Mouse (Mus musculus): ENCODE data around the gene Olfr283. TPM values are rescaled to one million over a fixed set of nuclear protein-coding genes. Genes with fewer than 3 reads are reported as not detected.

Gene Olfr283
- polyA plus RNA-seq, 1 experiment from 2014 or later, result 0.08 TPM

- no peaks in the 10 kb centered on the region for H3K9me3 ChIP-seq
- H3K4me1 ChIP-seq, result no peaks in the 10 kb centered on the region
- H3K27ac ChIP-seq, result no peak overlapping the region
- WGBS, result 80% methylated on average over 1 of the region's 1 CpGs
- H3K9ac ChIP-seq, result no peak overlapping the region
- H3K4me2 ChIP-seq, result no peak overlapping the region
- no peak for ATAC-seq (ENCODE audit: low FRiP score)
- no peak overlapping the region for H3K4me3 ChIP-seq (replicated peaks)
- H3K27me3 ChIP-seq, result no peaks in the 10 kb centered on the region
- no peaks in the 10 kb centered on the region for H3K36me3 ChIP-seq (replicated peaks)
Measured at GRCm38 (mm10) chr15:98397136-98397535, 16.4 kb upstream of the Olfr283 start.

- H3K9me3 ChIP-seq, result no peaks in the 10 kb centered on the region
- no peaks in the 10 kb centered on the region for H3K36me3 ChIP-seq (replicated peaks)
- H3K9ac ChIP-seq, result no peak overlapping the region
- WGBS, result 44% methylated on average over 2 of the region's 2 CpGs
- H3K4me2 ChIP-seq, result no peak overlapping the region
- ATAC-seq (ENCODE audit: low FRiP score), result no peak
- no peak overlapping the region for H3K27ac ChIP-seq
- H3K27me3 ChIP-seq, result no peaks in the 10 kb centered on the region; the same call in 1 of the 2 replicates
- no peaks in the 10 kb centered on the region for H3K4me1 ChIP-seq
- no peak overlapping the region for H3K4me3 ChIP-seq (replicated peaks)
Measured at GRCm38 (mm10) chr15:98391903-98392187, 11.1 kb upstream of the Olfr283 start.

GRCm38 (mm10) chr15:98391081-98391902 lies 10.5 kb upstream of the Olfr283 start:
- H3K4me1 ChIP-seq, result no peaks in the 10 kb centered on the region
- no peak overlapping the region for H3K9ac ChIP-seq
- no peak for ATAC-seq (ENCODE audit: low FRiP score)
- no peaks in the 10 kb centered on the region; the same call in 1 of the 2 replicates for H3K27me3 ChIP-seq
- H3K9me3 ChIP-seq, result no peaks in the 10 kb centered on the region
- no peak overlapping the region for H3K27ac ChIP-seq
- H3K4me3 ChIP-seq (replicated peaks), result no peak overlapping the region
- no peaks in the 10 kb centered on the region for H3K36me3 ChIP-seq (replicated peaks)
- 78% methylated on average over 10 of the region's 10 CpGs for WGBS
- no peak overlapping the region for H3K4me2 ChIP-seq

- H3K27ac ChIP-seq, result no peak overlapping the region
- 39% methylated on average over 7 of the region's 7 CpGs for WGBS
- H3K4me1 ChIP-seq, result no peaks in the 10 kb centered on the region
- H3K4me2 ChIP-seq, result no peak overlapping the region
- no peak for ATAC-seq (ENCODE audit: low FRiP score)
- no peak overlapping the region for H3K4me3 ChIP-seq (replicated peaks)
- no peaks in the 10 kb centered on the region for H3K36me3 ChIP-seq (replicated peaks)
- H3K9ac ChIP-seq, result no peak overlapping the region
- H3K9me3 ChIP-seq, result no peaks in the 10 kb centered on the region
- H3K27me3 ChIP-seq, result no peaks in the 10 kb centered on the region; the same call in 1 of the 2 replicates
Measured at GRCm38 (mm10) chr15:98389796-98390195, 9.1 kb upstream of the Olfr283 start.

- WGBS, result 79% methylated on average over 2 of the region's 2 CpGs
- Histone ChIP-seq H3K4me2 (no peak overlapping the region), H3K4me1 (no peaks in the 10 kb centered on the region), H3K27me3 (no peaks in the 10 kb centered on the region; the same call in 1 of the 2 replicates), H3K9ac (no peak overlapping the region), H3K27ac (no peak overlapping the region), H3K9me3 (no peaks in the 10 kb centered on the region), H3K36me3 (replicated peaks) (no peaks in the 10 kb centered on the region), H3K4me3 (replicated peaks) (no peak overlapping the region)
- ATAC-seq (ENCODE audit: low FRiP score), result no peak
Measured at GRCm38 (mm10) chr15:98387621-98388020, 6.9 kb upstream of the Olfr283 start.

- Histone ChIP-seq H3K36me3 (replicated peaks) (no peaks in the 10 kb centered on the region), H3K9ac (no peak overlapping the region), H3K4me3 (replicated peaks) (no peak overlapping the region), H3K4me2 (no peak overlapping the region), H3K27ac (no peak overlapping the region), H3K4me1 (no peaks in the 10 kb centered on the region), H3K9me3 (no peaks in the 10 kb centered on the region), H3K27me3 (no peaks in the 10 kb centered on the region)
- no peak for ATAC-seq (ENCODE audit: low FRiP score)
- WGBS, result 96% methylated on average over 13 of the region's 13 CpGs
Measured at GRCm38 (mm10) chr15:98378209-98378608, 2.5 kb downstream of the Olfr283 start.

- ATAC-seq (ENCODE audit: low FRiP score), result no peak
- H3K27ac ChIP-seq, result no peak within 1 kb of the TSS
- no peak within 1 kb of the TSS for H3K4me2 ChIP-seq
- H3K4me3 ChIP-seq (replicated peaks), result no peak within 1 kb of the TSS
- H3K9me3 ChIP-seq, result no peaks in the 10 kb centered on the region
- no peak within 1 kb of the TSS for H3K9ac ChIP-seq
- no peaks in the 10 kb centered on the region for H3K4me1 ChIP-seq
- H3K36me3 ChIP-seq (replicated peaks), result no peaks in the 10 kb centered on the region
- WGBS, result 88% methylated on average over 8 of the region's 8 CpGs
- H3K27me3 ChIP-seq, result no peaks in the 10 kb centered on the region
Measured at GRCm38 (mm10) chr15:98340887-98341286, 39.9 kb downstream of the Olfr283 start, which contains the start of gene Olfr284. Olfr284 (minus strand) TSS chr15:98340987.

Other genes starting within 250 kb of the Olfr283 start
- gene Asb8, start 215.3 kb downstream of the Olfr283 start, polyA plus RNA-seq (2016; fragmentation: Nextera tagmentation; extraction: Ambion mirVana), result 38.4 and 44.8 TPM in 2 replicates
- gene Ccdc184, start 213.8 kb downstream of the Olfr283 start, polyA plus RNA-seq (2016; fragmentation: Nextera tagmentation; extraction: Ambion mirVana), result 15.9 and 19.6 TPM in 2 replicates
- not detected in 2 replicates for gene Olfr288, start 185.4 kb downstream of the Olfr283 start, polyA plus RNA-seq (2016; fragmentation: Nextera tagmentation; extraction: Ambion mirVana)
- gene Gm44579, start 160.0 kb downstream of the Olfr283 start, polyA plus RNA-seq (2016; fragmentation: Nextera tagmentation; extraction: Ambion mirVana), result not detected in 2 replicates
- gene Olfr287, start 159.9 kb downstream of the Olfr283 start, polyA plus RNA-seq (2016; fragmentation: Nextera tagmentation; extraction: Ambion mirVana), result not detected in 2 replicates
- gene Olfr286, start 146.5 kb downstream of the Olfr283 start, polyA plus RNA-seq (2016; fragmentation: Nextera tagmentation; extraction: Ambion mirVana), result not detected in 2 replicates
- not detected in 2 replicates for gene H1fnt, start 123.7 kb downstream of the Olfr283 start, polyA plus RNA-seq (2016; fragmentation: Nextera tagmentation; extraction: Ambion mirVana)
- gene Zfp641, start 84.8 kb downstream of the Olfr283 start, polyA plus RNA-seq (2016; fragmentation: Nextera tagmentation; extraction: Ambion mirVana), result 2.4 and 2.8 TPM in 2 replicates
- gene Olfr285, start 63.6 kb downstream of the Olfr283 start, polyA plus RNA-seq (2016; fragmentation: Nextera tagmentation; extraction: Ambion mirVana), result not detected in 2 replicates
- not detected in 2 replicates for gene Olfr284, start 40.0 kb downstream of the Olfr283 start, polyA plus RNA-seq (2016; fragmentation: Nextera tagmentation; extraction: Ambion mirVana)
- not detected in 2 replicates for gene Olfr282, start 50.3 kb upstream of the Olfr283 start, polyA plus RNA-seq (2016; fragmentation: Nextera tagmentation; extraction: Ambion mirVana)
- gene Olfr281, start 71.6 kb upstream of the Olfr283 start, polyA plus RNA-seq (2016; fragmentation: Nextera tagmentation; extraction: Ambion mirVana), result 0.05 TPM in 1 of 2 replicates, not detected in the other
- gene OR5BS1P, start 89.0 kb upstream of the Olfr283 start, polyA plus RNA-seq (2016; fragmentation: Nextera tagmentation; extraction: Ambion mirVana), result not detected in 2 replicates
- gene Lalba, start 101.8 kb upstream of the Olfr283 start, polyA plus RNA-seq (2016; fragmentation: Nextera tagmentation; extraction: Ambion mirVana), result not detected in 2 replicates
- gene Olfr279, start 111.5 kb upstream of the Olfr283 start, polyA plus RNA-seq (2016; fragmentation: Nextera tagmentation; extraction: Ambion mirVana), result not detected in 2 replicates
- 178 and 183 TPM in 2 replicates for gene Kansl2, start 153.3 kb upstream of the Olfr283 start, polyA plus RNA-seq (2016; fragmentation: Nextera tagmentation; extraction: Ambion mirVana)
- gene Ccnt1, start 190.0 kb upstream of the Olfr283 start, polyA plus RNA-seq (2016; fragmentation: Nextera tagmentation; extraction: Ambion mirVana), result 61.2 and 63.2 TPM in 2 replicates
- not detected in 2 replicates for gene 4930415O20Rik, start 190.1 kb upstream of the Olfr283 start, polyA plus RNA-seq (2016; fragmentation: Nextera tagmentation; extraction: Ambion mirVana)
- gene Adcy6, start 229.1 kb upstream of the Olfr283 start, polyA plus RNA-seq (2016; fragmentation: Nextera tagmentation; extraction: Ambion mirVana), result 12.9 and 14.2 TPM in 2 replicates
- 77.1 and 80.4 TPM in 2 replicates for gene Cacnb3, start 249.9 kb upstream of the Olfr283 start, polyA plus RNA-seq (2016; fragmentation: Nextera tagmentation; extraction: Ambion mirVana)